Mouse (Mus musculus): ENCODE results near the gene Gtpbp4.

- TF ChIP-seq CTCF (conservative IDR thresholded peaks at IDR 0.05; ENCODE audit: low read length), result no peak
- no peak for TF ChIP-seq POU5F1 (IDR thresholded peaks at IDR 0.05; ENCODE audit: borderline replicate concordance, low read length)
Measured at GRCm38 (mm10) chr13:9013483-9013882, 17.6 kb upstream of the Gtpbp4 start.

Measured in E14TG2a.4 (cell line).